Mouse (Mus musculus) midbrain, postnatal 0 days (tissue): ENCODE measurements at regions not wholly inside any gene's neighbourhood (a gene's known extent, or its start where the extent isn't known, plus 50 kb on each side); places are given as distances from the start of the nearest gene placed in this dataset.

ENCODE experiments used
- ATAC-seq: fragments of 200-750 bp; cut with Nextera tagmentation; 2 replicates; pipeline ENCODE4 v1.8.0; 2017; ENCODE audit warnings: moderate number of reproducible peaks, mild to moderate bottlenecking, moderate TSS enrichment, moderate library complexity; ENCODE audit not compliant: low FRiP score
- DNase-seq: peaks from one replicate; pipeline ENCODE4 v3.0.0-alpha.2; 2015; ENCODE audit warnings: low spot score
- H3K27ac ChIP-seq: fragments of 300-500 bp; sonication (generic); 2 replicates; pipeline ENCODE4 v1.5.1; 2014; ENCODE audit warnings: low read depth, mild to moderate bottlenecking, low read length, mixed read lengths
- H3K27me3 ChIP-seq: fragments of 300-500 bp; sonication (generic); 2 replicates; pipeline ENCODE4 v1.6.1; 2014; ENCODE audit warnings: low read length, control low read depth, mixed read lengths; ENCODE audit not compliant: insufficient read depth
- H3K36me3 ChIP-seq: fragments of 300-500 bp; sonication (generic); 2 replicates; pipeline ENCODE4 v1.6.1; 2014; ENCODE audit warnings: low read length, control low read depth, mixed read lengths; ENCODE audit not compliant: insufficient read depth
- H3K4me1 ChIP-seq: fragments of 300-500 bp; sonication (generic); 2 replicates; pipeline ENCODE4 v1.6.1; 2014; ENCODE audit warnings: mild to moderate bottlenecking, control low read depth, antibody characterized with exemption, low read length, mixed read lengths; ENCODE audit not compliant: insufficient read depth
- H3K4me2 ChIP-seq: fragments of 300-500 bp; sonication (generic); 2 replicates; pipeline ENCODE4 v1.6.1; 2014; ENCODE audit warnings: low read depth, mild to moderate bottlenecking, low read length, mixed read lengths; ENCODE audit not compliant: poor library complexity, severe bottlenecking
- H3K4me3 ChIP-seq: fragments of 300-500 bp; sonication (generic); 2 replicates; pipeline ENCODE4 v1.5.1; 2014; ENCODE audit warnings: low read depth, mild to moderate bottlenecking, low read length, moderate library complexity
- H3K9ac ChIP-seq: fragments of 300-500 bp; sonication (generic); replicated peaks from 2 replicates; pipeline ENCODE4 v1.6.1; 2014; ENCODE audit warnings: mild to moderate bottlenecking, low read length, moderate library complexity, mixed read lengths; ENCODE audit not compliant: poor library complexity, severe bottlenecking
- H3K9me3 ChIP-seq: fragments of 300-500 bp; sonication (generic); 2 replicates; pipeline ENCODE4 v1.6.1; 2016; ENCODE audit warnings: low read length, control low read depth
- CTCF ChIP-seq: IDR thresholded peaks from 2 replicates; pipeline ENCODE4 v1.5.1; 2016; ENCODE audit warnings: antibody characterized with exemption, mild to moderate bottlenecking
- WGBS: fragments of 180-500 bp; shearing (Covaris S2); extraction: QIAGEN DNeasy Blood & Tissue Kit; methylation state at CpG from one replicate; pipeline ENCODE4 v1.1.7; 2014; 5-methylcytosine and 5-hydroxymethylcytosine counted together

GRCm38 (mm10) chr5:102242614-102243013, 172.9 kb upstream of the Wdfy3 start:
- no peak for DNase-seq
- no peak for ATAC-seq
- Histone ChIP-seq H3K27ac (no peak overlapping the region), H3K27me3 (no peaks in the 10 kb centered on the region), H3K4me2 (no peak overlapping the region), H3K4me3 (no peak overlapping the region), H3K9ac (no peak overlapping the region), H3K36me3 (no peaks in the 10 kb centered on the region), H3K4me1 (no peaks in the 10 kb centered on the region), H3K9me3 (no peaks in the 10 kb centered on the region)
- 83% methylated on average over 5 of the region's 5 CpGs for WGBS
- TF ChIP-seq CTCF: no peak

GRCm38 (mm10) chr5:102244706-102245105, 175.0 kb upstream of the Wdfy3 start:
- DNase-seq (no peak), ATAC-seq (no peak)
- Histone ChIP-seq H3K9me3 (no peaks in the 10 kb centered on the region), H3K36me3 (no peaks in the 10 kb centered on the region), H3K27ac (no peak overlapping the region), H3K27me3 (no peaks in the 10 kb centered on the region), H3K4me1 (no peaks in the 10 kb centered on the region), H3K9ac (no peak overlapping the region), H3K4me2 (no peak overlapping the region), H3K4me3 (no peak overlapping the region)
- WGBS: 84% methylated on average over 6 of the region's 6 CpGs
- TF ChIP-seq CTCF: no peak

GRCm38 (mm10) chr5:102248747-102249146, 179.0 kb upstream of the Wdfy3 start:
- 68% methylated on average over 5 of the region's 5 CpGs for WGBS
- Histone ChIP-seq H3K4me3 (no peak overlapping the region), H3K9ac (no peak overlapping the region), H3K36me3 (no peaks in the 10 kb centered on the region), H3K27ac (no peak overlapping the region), H3K4me1 (no peaks in the 10 kb centered on the region), H3K9me3 (no peaks in the 10 kb centered on the region), H3K4me2 (no peak overlapping the region), H3K27me3 (no peaks in the 10 kb centered on the region)
- no peak for ATAC-seq
- peak; percentile 24 for DNase-seq
- no peak for TF ChIP-seq CTCF

- Histone ChIP-seq H3K4me1 (no peaks in the 10 kb centered on the region), H3K4me3 (no peak overlapping the region), H3K4me2 (no peak overlapping the region), H3K36me3 (no peaks in the 10 kb centered on the region), H3K27me3 (no peaks in the 10 kb centered on the region), H3K9ac (no peak overlapping the region), H3K27ac (no peak overlapping the region), H3K9me3 (no peaks in the 10 kb centered on the region)
- ATAC-seq (no peak), DNase-seq (no peak)
- no peak for TF ChIP-seq CTCF
- WGBS: 92% methylated on average over 7 of the region's 7 CpGs
Measured at GRCm38 (mm10) chr5:102251076-102251475, 181.4 kb upstream of the Wdfy3 start.

GRCm38 (mm10) chr5:102253786-102254185, 184.1 kb upstream of the Wdfy3 start:
- DNase-seq: no peak
- no peak overlapping the region for H3K9ac ChIP-seq
- 13% methylated on average over 2 of the region's 2 CpGs for WGBS

GRCm38 (mm10) chr5:102257104-102257503, 187.4 kb upstream of the Wdfy3 start:
- no peak overlapping the region for H3K27ac ChIP-seq
- ATAC-seq (no peak), DNase-seq (no peak)
- no peak overlapping the region for H3K4me2 ChIP-seq
- H3K4me1 ChIP-seq: no peaks in the 10 kb centered on the region
- H3K4me3 ChIP-seq: no peak overlapping the region
- 74% methylated on average over 2 of the region's 2 CpGs for WGBS
- no peaks in the 10 kb centered on the region for H3K36me3 ChIP-seq
- no peak overlapping the region for H3K9ac ChIP-seq
- no peaks in the 10 kb centered on the region for H3K27me3 ChIP-seq
- H3K9me3 ChIP-seq: 0 out of 2 replicates have a peak, but pooled peaks cover 2% of the 10 kb centered on the region
- no peak for TF ChIP-seq CTCF

More at GRCm38 (mm10) chr5:102253786-102254185, 184.1 kb upstream of the Wdfy3 start:
- Histone ChIP-seq H3K4me2 (no peak overlapping the region), H3K36me3 (no peaks in the 10 kb centered on the region), H3K4me3 (no peak overlapping the region), H3K27ac (no peak overlapping the region), H3K27me3 (no peaks in the 10 kb centered on the region), H3K9me3 (no peaks in the 10 kb centered on the region), H3K4me1 (no peaks in the 10 kb centered on the region)
- TF ChIP-seq CTCF: no peak
- ATAC-seq: no peak
